Mouse (Mus musculus): ENCODE data around the gene 4833427G06Rik.
A peak's percentile ranks its signal among the peaks of the same experiment; 100 is the strongest.
"Not testable (repeated sequence)": the region's sequence is repeated elsewhere in the genome, so short reads cannot be mapped to it uniquely, and the experiment has no call there.

The 4833427G06Rik gene

GRCm38 (mm10) chr9:51101756-51102425 lies at the start of gene 4833427G06Rik:
4833427G06Rik (minus strand) TSS chr9:51102078.
- no peak for ATAC-seq (ENCODE audit: insufficient number of reproducible peaks, low FRiP score, low TSS enrichment)

GRCm38 (mm10) chr9:51147294-51147693 lies 45.4 kb upstream of the 4833427G06Rik start:
- ATAC-seq (ENCODE audit: insufficient number of reproducible peaks, low FRiP score, low TSS enrichment) = no peak

GRCm38 (mm10) chr9:51146496-51146895 lies 44.6 kb upstream of the 4833427G06Rik start:
- ATAC-seq (ENCODE audit: insufficient number of reproducible peaks, low FRiP score, low TSS enrichment) = no peak

- ATAC-seq (ENCODE audit: insufficient number of reproducible peaks, low FRiP score, low TSS enrichment) = no peak
Observed at GRCm38 (mm10) chr9:51144218-51144617, 42.3 kb upstream of the 4833427G06Rik start.

GRCm38 (mm10) chr9:51143437-51143836 lies 41.6 kb upstream of the 4833427G06Rik start:
- no peak for ATAC-seq (ENCODE audit: insufficient number of reproducible peaks, low FRiP score, low TSS enrichment)

GRCm38 (mm10) chr9:51140711-51141110 lies 38.8 kb upstream of the 4833427G06Rik start:
- no peak for ATAC-seq (ENCODE audit: insufficient number of reproducible peaks, low FRiP score, low TSS enrichment)

GRCm38 (mm10) chr9:51139401-51139800 lies 37.5 kb upstream of the 4833427G06Rik start:
- not testable (repeated sequence) for ATAC-seq (ENCODE audit: insufficient number of reproducible peaks, low FRiP score, low TSS enrichment)

- no peak for ATAC-seq (ENCODE audit: insufficient number of reproducible peaks, low FRiP score, low TSS enrichment)
Observed at GRCm38 (mm10) chr9:51138301-51138700, 36.4 kb upstream of the 4833427G06Rik start.

GRCm38 (mm10) chr9:51137836-51138235 lies 36.0 kb upstream of the 4833427G06Rik start:
- ATAC-seq (ENCODE audit: insufficient number of reproducible peaks, low FRiP score, low TSS enrichment) = no peak

- no peak for ATAC-seq (ENCODE audit: insufficient number of reproducible peaks, low FRiP score, low TSS enrichment)
Observed at GRCm38 (mm10) chr9:51137432-51137831, 35.6 kb upstream of the 4833427G06Rik start.

GRCm38 (mm10) chr9:51136985-51137384 lies 35.1 kb upstream of the 4833427G06Rik start:
- no peak for ATAC-seq (ENCODE audit: insufficient number of reproducible peaks, low FRiP score, low TSS enrichment)

- ATAC-seq (ENCODE audit: insufficient number of reproducible peaks, low FRiP score, low TSS enrichment) = no peak
Observed at GRCm38 (mm10) chr9:51114767-51115166, 12.9 kb upstream of the 4833427G06Rik start.

GRCm38 (mm10) chr9:51105751-51106150 lies 3.9 kb upstream of the 4833427G06Rik start:
- no peak for ATAC-seq (ENCODE audit: insufficient number of reproducible peaks, low FRiP score, low TSS enrichment)

- ATAC-seq (ENCODE audit: insufficient number of reproducible peaks, low FRiP score, low TSS enrichment) = no peak; the same call in 1 of the 2 replicates
Observed at GRCm38 (mm10) chr9:51103808-51104514, 2.1 kb upstream of the 4833427G06Rik start.

GRCm38 (mm10) chr9:51102963-51103807 lies 1.3 kb upstream of the 4833427G06Rik start:
- no peak for ATAC-seq (ENCODE audit: insufficient number of reproducible peaks, low FRiP score, low TSS enrichment)

- ATAC-seq (ENCODE audit: insufficient number of reproducible peaks, low FRiP score, low TSS enrichment) = no peak
Observed at GRCm38 (mm10) chr9:51096306-51096705, 5.6 kb downstream of the 4833427G06Rik start.

GRCm38 (mm10) chr9:51093697-51094096 lies 8.2 kb downstream of the 4833427G06Rik start:
- no peak for ATAC-seq (ENCODE audit: insufficient number of reproducible peaks, low FRiP score, low TSS enrichment)

GRCm38 (mm10) chr9:51081614-51082013 lies 20.3 kb downstream of the 4833427G06Rik start:
- ATAC-seq (ENCODE audit: insufficient number of reproducible peaks, low FRiP score, low TSS enrichment) = no peak

GRCm38 (mm10) chr9:51076979-51077315 lies 24.9 kb downstream of the 4833427G06Rik start, which contains the start of gene Layn:
Layn (minus strand) TSS chr9:51077094.
- ATAC-seq (ENCODE audit: insufficient number of reproducible peaks, low FRiP score, low TSS enrichment) = no peak

GRCm38 (mm10) chr9:51076300-51076978 lies 25.4 kb downstream of the 4833427G06Rik start:
- ATAC-seq (ENCODE audit: insufficient number of reproducible peaks, low FRiP score, low TSS enrichment) = peak; percentile 62
